Mouse (Mus musculus): ENCODE data around the gene Dnajc12. TPM values are rescaled to one million over a fixed set of nuclear protein-coding genes. Genes with fewer than 3 reads are reported as not detected.
"Not testable (repeated sequence)": the region's sequence is repeated elsewhere in the genome, so short reads cannot be mapped to it uniquely, and the experiment has no call there.

The Dnajc12 gene
- polyA plus RNA-seq, 1 experiment from 2014 or later, result 18.7 TPM

GRCm38 (mm10) chr10:63403636-63404035 lies 21.4 kb downstream of the Dnajc12 start:
- Histone ChIP-seq H3K4me1 (replicated peaks; ENCODE audit: control insufficient read depth, insufficient read depth, low read length) (no peaks in the 10 kb centered on the region), H3K4me3 (ENCODE audit: low read depth, low read length) (no peak overlapping the region), H3K9ac (ENCODE audit: low read depth, low read length) (no peak overlapping the region), H3K27ac (ENCODE audit: low read depth, low read length) (no peak overlapping the region), H3K36me3 (ENCODE audit: control insufficient read depth, insufficient read depth, low read length) (no peaks in the 10 kb centered on the region), H3K9me3 (ENCODE audit: control insufficient read depth, low read length) (no peaks in the 10 kb centered on the region), H3K27me3 (replicated peaks; ENCODE audit: control insufficient read depth, insufficient read depth, low read length) (no peaks in the 10 kb centered on the region), H3K4me2 (no peak overlapping the region)
- ATAC-seq (replicated peaks; ENCODE audit: low FRiP score), result 0 out of 2 replicates have a peak, but pooled peaks have one; percentile 29
- no peak for DNase-seq (ENCODE audit: low spot score)
- WGBS, result 75% methylated on average over 2 of the region's 2 CpGs

GRCm38 (mm10) chr10:63410162-63410956 lies 28.1 kb downstream of the Dnajc12 start:
- Histone ChIP-seq H3K4me2 (no peak overlapping the region), H3K4me3 (ENCODE audit: low read depth, low read length) (no peak overlapping the region), H3K36me3 (ENCODE audit: control insufficient read depth, insufficient read depth, low read length) (no peaks in the 10 kb centered on the region), H3K9me3 (ENCODE audit: control insufficient read depth, low read length) (no peaks in the 10 kb centered on the region), H3K27ac (ENCODE audit: low read depth, low read length) (no peak overlapping the region), H3K9ac (ENCODE audit: low read depth, low read length) (no peak overlapping the region), H3K4me1 (replicated peaks; ENCODE audit: control insufficient read depth, insufficient read depth, low read length) (no peaks in the 10 kb centered on the region), H3K27me3 (replicated peaks; ENCODE audit: control insufficient read depth, insufficient read depth, low read length) (no peaks in the 10 kb centered on the region)
- WGBS, result 63% methylated on average over 16 of the region's 16 CpGs
- DNase-seq (ENCODE audit: low spot score) (peak; percentile 34), ATAC-seq (replicated peaks; ENCODE audit: low FRiP score) (no peak)

- ATAC-seq (replicated peaks; ENCODE audit: low FRiP score); H3K4me1 ChIP-seq (replicated peaks; ENCODE audit: control insufficient read depth, insufficient read depth, low read length); H3K27me3 ChIP-seq (replicated peaks; ENCODE audit: control insufficient read depth, insufficient read depth, low read length); H3K4me3 ChIP-seq (ENCODE audit: low read depth, low read length); H3K9ac ChIP-seq (ENCODE audit: low read depth, low read length); H3K36me3 ChIP-seq (ENCODE audit: control insufficient read depth, insufficient read depth, low read length); H3K4me2 ChIP-seq; H3K27ac ChIP-seq (ENCODE audit: low read depth, low read length); H3K9me3 ChIP-seq (ENCODE audit: control insufficient read depth, low read length): not testable (repeated sequence)
- DNase-seq (ENCODE audit: low spot score), result peak; percentile 31
- WGBS, result 76% methylated on average over 6 of the region's 7 CpGs
Observed at GRCm38 (mm10) chr10:63411674-63412073, 29.4 kb downstream of the Dnajc12 start.

- H3K9me3 ChIP-seq (ENCODE audit: control insufficient read depth, low read length), result no peaks in the 10 kb centered on the region
- no peak for ATAC-seq (replicated peaks; ENCODE audit: low FRiP score)
- WGBS, result 84% methylated on average over 17 of the region's 17 CpGs
Observed at GRCm38 (mm10) chr10:63412756-63413155, 30.5 kb downstream of the Dnajc12 start.

GRCm38 (mm10) chr10:63415287-63415686 lies 33.0 kb downstream of the Dnajc12 start:
- H3K27me3 ChIP-seq (replicated peaks; ENCODE audit: control insufficient read depth, insufficient read depth, low read length), result no peaks in the 10 kb centered on the region
- no peak for ATAC-seq (replicated peaks; ENCODE audit: low FRiP score)
- H3K36me3 ChIP-seq (ENCODE audit: control insufficient read depth, insufficient read depth, low read length), result no peaks in the 10 kb centered on the region
- WGBS, result 56% methylated on average over 7 of the region's 7 CpGs
- no peaks in the 10 kb centered on the region for H3K9me3 ChIP-seq (ENCODE audit: control insufficient read depth, low read length)
- H3K4me2 ChIP-seq, result no peak overlapping the region
- no peaks in the 10 kb centered on the region for H3K4me1 ChIP-seq (replicated peaks; ENCODE audit: control insufficient read depth, insufficient read depth, low read length)
- no peak for DNase-seq (ENCODE audit: low spot score)
- no peak overlapping the region for H3K4me3 ChIP-seq (ENCODE audit: low read depth, low read length)
- H3K9ac ChIP-seq (ENCODE audit: low read depth, low read length), result no peak overlapping the region
- H3K27ac ChIP-seq (ENCODE audit: low read depth, low read length), result no peak overlapping the region

More at GRCm38 (mm10) chr10:63412756-63413155, 30.5 kb downstream of the Dnajc12 start:
- DNase-seq (ENCODE audit: low spot score), result peak; percentile 31
- Histone ChIP-seq H3K9ac (ENCODE audit: low read depth, low read length) (no peak overlapping the region), H3K27me3 (replicated peaks; ENCODE audit: control insufficient read depth, insufficient read depth, low read length) (no peaks in the 10 kb centered on the region), H3K4me2 (no peak overlapping the region), H3K4me1 (replicated peaks; ENCODE audit: control insufficient read depth, insufficient read depth, low read length) (no peaks in the 10 kb centered on the region), H3K4me3 (ENCODE audit: low read depth, low read length) (no peak overlapping the region), H3K27ac (ENCODE audit: low read depth, low read length) (no peak overlapping the region), H3K36me3 (ENCODE audit: control insufficient read depth, insufficient read depth, low read length) (no peaks in the 10 kb centered on the region)

GRCm38 (mm10) chr10:63415850-63416249 lies 33.6 kb downstream of the Dnajc12 start:
- no peak overlapping the region for H3K27ac ChIP-seq (ENCODE audit: low read depth, low read length)
- ATAC-seq (replicated peaks; ENCODE audit: low FRiP score), result no peak
- H3K4me2 ChIP-seq, result peak overlapping the region; percentile 33; the same call in 1 of the 2 replicates

GRCm38 (mm10) chr10:63417061-63417460 lies 34.8 kb downstream of the Dnajc12 start:
- H3K9ac ChIP-seq (ENCODE audit: low read depth, low read length), result no peak overlapping the region
- H3K4me1 ChIP-seq (replicated peaks; ENCODE audit: control insufficient read depth, insufficient read depth, low read length), result no peaks in the 10 kb centered on the region
- no peak overlapping the region for H3K4me3 ChIP-seq (ENCODE audit: low read depth, low read length)
- ATAC-seq (replicated peaks; ENCODE audit: low FRiP score) (no peak), DNase-seq (ENCODE audit: low spot score) (no peak)
- H3K27me3 ChIP-seq (replicated peaks; ENCODE audit: control insufficient read depth, insufficient read depth, low read length), result no peaks in the 10 kb centered on the region
- no peak overlapping the region for H3K27ac ChIP-seq (ENCODE audit: low read depth, low read length)
- WGBS, result 45% methylated on average over 5 of the region's 5 CpGs
- no peaks in the 10 kb centered on the region for H3K36me3 ChIP-seq (ENCODE audit: control insufficient read depth, insufficient read depth, low read length)
- H3K4me2 ChIP-seq, result no peak overlapping the region
- no peaks in the 10 kb centered on the region for H3K9me3 ChIP-seq (ENCODE audit: control insufficient read depth, low read length)

More at GRCm38 (mm10) chr10:63415850-63416249, 33.6 kb downstream of the Dnajc12 start:
- Histone ChIP-seq H3K9ac (ENCODE audit: low read depth, low read length) (no peak overlapping the region), H3K27me3 (replicated peaks; ENCODE audit: control insufficient read depth, insufficient read depth, low read length) (no peaks in the 10 kb centered on the region), H3K9me3 (ENCODE audit: control insufficient read depth, low read length) (no peaks in the 10 kb centered on the region), H3K4me3 (ENCODE audit: low read depth, low read length) (no peak overlapping the region), H3K4me1 (replicated peaks; ENCODE audit: control insufficient read depth, insufficient read depth, low read length) (no peaks in the 10 kb centered on the region), H3K36me3 (ENCODE audit: control insufficient read depth, insufficient read depth, low read length) (no peaks in the 10 kb centered on the region)
- DNase-seq (ENCODE audit: low spot score), result no peak
- 51% methylated on average over 7 of the region's 7 CpGs for WGBS

GRCm38 (mm10) chr10:63421739-63422735 lies 39.8 kb downstream of the Dnajc12 start, which contains the start of gene Gm7075:
Gene Gm7075 (minus strand): TSS chr10:63421789.
- Histone ChIP-seq H3K27me3 (replicated peaks; ENCODE audit: control insufficient read depth, insufficient read depth, low read length) (no peaks in the 10 kb centered on the region), H3K9ac (ENCODE audit: low read depth, low read length) (no peak within 1 kb of the TSS), H3K27ac (ENCODE audit: low read depth, low read length) (no peak within 1 kb of the TSS), H3K36me3 (ENCODE audit: control insufficient read depth, insufficient read depth, low read length) (no peaks in the 10 kb centered on the region), H3K9me3 (ENCODE audit: control insufficient read depth, low read length) (no peaks in the 10 kb centered on the region), H3K4me1 (replicated peaks; ENCODE audit: control insufficient read depth, insufficient read depth, low read length) (peaks cover 5% of the 10 kb centered on the region), H3K4me2 (no peak within 1 kb of the TSS), H3K4me3 (ENCODE audit: low read depth, low read length) (no peak within 1 kb of the TSS)
- 81% methylated on average over 18 of the region's 18 CpGs for WGBS
- ATAC-seq (replicated peaks; ENCODE audit: low FRiP score) (no peak), DNase-seq (ENCODE audit: low spot score) (no peak)
